Mouse (Mus musculus): ENCODE measurements around the gene Kank3. TPM values are rescaled to one million over a fixed set of nuclear protein-coding genes. Genes with fewer than 3 reads are reported as not detected.
"Not testable (repeated sequence)": the region's sequence is repeated elsewhere in the genome, so short reads cannot be mapped to it uniquely, and the experiment has no call there.

Gene Kank3
- polyA plus RNA-seq, 1 experiment = 3.9 TPM

- H3K27me3 ChIP-seq (replicated peaks) = peaks cover 3% of the 10 kb centered on the region
- no peaks in the 10 kb centered on the region for H3K9me3 ChIP-seq
- H3K4me1 ChIP-seq = peaks cover 67% of the 10 kb centered on the region
- peak overlapping the region; percentile 96 for H3K4me3 ChIP-seq (replicated peaks)
- TF ChIP-seq FLI1 (IDR thresholded peaks at IDR 0.05; ENCODE audit: low read length) = no peak
- TF ChIP-seq GATA1 (IDR thresholded peaks at IDR 0.05; ENCODE audit: borderline replicate concordance, low read length) = no peak
- peaks cover 49% of the 10 kb centered on the region for H3K36me3 ChIP-seq (replicated peaks; ENCODE audit: low read length)
Observed at GRCm38 (mm10) chr17:33817969-33818643, 7.8 kb downstream of the Kank3 start.

- Histone ChIP-seq H3K27me3 (replicated peaks) (no peaks in the 10 kb centered on the region), H3K4me3 (replicated peaks) (peak overlapping the region; percentile 31), H3K36me3 (replicated peaks; ENCODE audit: low read length) (peaks cover 63% of the 10 kb centered on the region), H3K9me3 (no peaks in the 10 kb centered on the region), H3K4me1 (peaks cover 74% of the 10 kb centered on the region)
- TF ChIP-seq GATA1 (IDR thresholded peaks at IDR 0.05; ENCODE audit: borderline replicate concordance, low read length) (no peak), FLI1 (IDR thresholded peaks at IDR 0.05; ENCODE audit: low read length) (no peak)
Observed at GRCm38 (mm10) chr17:33822436-33822959, 12.2 kb downstream of the Kank3 start.

- Histone ChIP-seq H3K4me1 (peaks cover 74% of the 10 kb centered on the region), H3K36me3 (replicated peaks; ENCODE audit: low read length) (peaks cover 69% of the 10 kb centered on the region), H3K4me3 (replicated peaks) (peak overlapping the region; percentile 95)
- not testable (repeated sequence) for H3K9me3 ChIP-seq; H3K27me3 ChIP-seq (replicated peaks)
Observed at GRCm38 (mm10) chr17:33823171-33823570, 12.9 kb downstream of the Kank3 start.

DNA sequence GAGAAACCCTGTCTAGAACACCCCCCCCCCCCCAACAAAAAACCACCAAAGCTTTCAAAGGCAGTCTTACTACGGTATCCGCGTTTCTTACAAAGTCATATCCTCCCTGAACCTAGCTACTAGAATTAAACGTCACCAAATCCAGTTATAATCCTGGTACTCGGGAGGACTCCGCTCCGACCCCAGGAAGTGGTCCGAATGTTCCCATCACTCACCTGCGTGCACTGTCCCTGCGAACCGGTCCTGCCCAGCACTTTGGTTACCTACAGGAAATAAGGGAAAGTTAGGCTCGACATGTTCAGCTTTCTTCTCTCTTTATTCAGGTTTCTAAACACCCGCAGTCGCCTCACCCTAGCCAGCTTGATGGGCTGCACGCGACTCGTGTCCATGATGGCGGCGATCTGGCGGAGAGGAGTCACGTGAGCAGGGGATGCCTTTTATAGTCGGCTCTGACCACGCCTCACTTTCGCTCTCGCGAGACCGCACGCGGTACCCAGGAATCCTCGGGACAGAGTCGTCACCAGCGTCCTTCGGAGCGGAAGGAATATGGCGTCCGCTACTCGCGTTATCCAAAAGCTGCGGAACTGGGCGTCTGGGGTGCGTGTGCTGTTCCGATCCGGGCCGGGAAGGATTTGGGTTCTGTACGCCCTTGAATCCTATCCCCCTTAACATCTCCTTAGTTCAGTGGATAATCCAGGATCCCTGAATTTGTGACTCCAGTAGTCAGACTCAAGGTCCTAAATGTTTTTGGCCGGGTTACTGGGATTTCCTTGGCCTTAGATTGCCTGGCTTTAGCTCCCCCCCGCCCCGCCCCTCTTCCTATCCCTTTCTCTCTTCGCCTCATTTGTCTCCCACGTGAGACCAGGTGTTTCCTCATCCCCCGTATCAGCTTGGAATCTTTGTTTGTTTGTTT is 14.0 kb downstream of the Kank3 start, which contains the start of the genes Rps28 and Ndufa7:
Rps28 (minus strand) TSS at position 479 of the 913 bp plus-strand sequence.
Ndufa7 (plus strand) TSS at position 489 of the 913 bp plus-strand sequence.
- Histone ChIP-seq H3K4me1 (peaks cover 64% of the 10 kb centered on the region), H3K36me3 (replicated peaks; ENCODE audit: low read length) (peaks cover 68% of the 10 kb centered on the region), H3K27me3 (replicated peaks) (no peaks in the 10 kb centered on the region), H3K9me3 (no peaks in the 10 kb centered on the region), H3K4me3 (replicated peaks) (peak within 1 kb of the TSS; percentile 95)
- TF ChIP-seq FLI1 (IDR thresholded peaks at IDR 0.05; ENCODE audit: low read length) = no peak
- no peak for TF ChIP-seq GATA1 (IDR thresholded peaks at IDR 0.05; ENCODE audit: borderline replicate concordance, low read length)

- H3K4me1 ChIP-seq = peaks cover 60% of the 10 kb centered on the region
- H3K9me3 ChIP-seq; H3K27me3 ChIP-seq (replicated peaks): not testable (repeated sequence)
- H3K36me3 ChIP-seq (replicated peaks; ENCODE audit: low read length) = peaks cover 69% of the 10 kb centered on the region
- peak overlapping the region; percentile 95 for H3K4me3 ChIP-seq (replicated peaks)
Observed at GRCm38 (mm10) chr17:33824997-33825330, 14.6 kb downstream of the Kank3 start.

GRCm38 (mm10) chr17:33825462-33825861 is 15.1 kb downstream of the Kank3 start:
- TF ChIP-seq FLI1 (IDR thresholded peaks at IDR 0.05; ENCODE audit: low read length) (no peak), GATA1 (IDR thresholded peaks at IDR 0.05; ENCODE audit: borderline replicate concordance, low read length) (no peak)
- peak overlapping the region; percentile 95 for H3K4me3 ChIP-seq (replicated peaks)
- peaks cover 55% of the 10 kb centered on the region for H3K4me1 ChIP-seq
- peaks cover 69% of the 10 kb centered on the region for H3K36me3 ChIP-seq (replicated peaks; ENCODE audit: low read length)
- no peaks in the 10 kb centered on the region for H3K27me3 ChIP-seq (replicated peaks)
- no peaks in the 10 kb centered on the region for H3K9me3 ChIP-seq

GRCm38 (mm10) chr17:33826850-33827249 is 16.5 kb downstream of the Kank3 start:
- peaks cover 69% of the 10 kb centered on the region for H3K36me3 ChIP-seq (replicated peaks; ENCODE audit: low read length)

GRCm38 (mm10) chr17:33828892-33829291 is 18.6 kb downstream of the Kank3 start:
- Histone ChIP-seq H3K9me3 (no peaks in the 10 kb centered on the region), H3K4me3 (replicated peaks) (no peak overlapping the region), H3K36me3 (replicated peaks; ENCODE audit: low read length) (peaks cover 72% of the 10 kb centered on the region), H3K27me3 (replicated peaks) (no peaks in the 10 kb centered on the region), H3K4me1 (peaks cover 23% of the 10 kb centered on the region)
- TF ChIP-seq FLI1 (IDR thresholded peaks at IDR 0.05; ENCODE audit: low read length) (no peak), GATA1 (IDR thresholded peaks at IDR 0.05; ENCODE audit: borderline replicate concordance, low read length) (no peak)

More at GRCm38 (mm10) chr17:33826850-33827249, 16.5 kb downstream of the Kank3 start:
- no peak for TF ChIP-seq FLI1 (IDR thresholded peaks at IDR 0.05; ENCODE audit: low read length)
- no peak for TF ChIP-seq GATA1 (IDR thresholded peaks at IDR 0.05; ENCODE audit: borderline replicate concordance, low read length)
- H3K4me3 ChIP-seq (replicated peaks) = no peak overlapping the region
- H3K27me3 ChIP-seq (replicated peaks) = no peaks in the 10 kb centered on the region
- peaks cover 42% of the 10 kb centered on the region for H3K4me1 ChIP-seq
- no peaks in the 10 kb centered on the region for H3K9me3 ChIP-seq

DNA sequence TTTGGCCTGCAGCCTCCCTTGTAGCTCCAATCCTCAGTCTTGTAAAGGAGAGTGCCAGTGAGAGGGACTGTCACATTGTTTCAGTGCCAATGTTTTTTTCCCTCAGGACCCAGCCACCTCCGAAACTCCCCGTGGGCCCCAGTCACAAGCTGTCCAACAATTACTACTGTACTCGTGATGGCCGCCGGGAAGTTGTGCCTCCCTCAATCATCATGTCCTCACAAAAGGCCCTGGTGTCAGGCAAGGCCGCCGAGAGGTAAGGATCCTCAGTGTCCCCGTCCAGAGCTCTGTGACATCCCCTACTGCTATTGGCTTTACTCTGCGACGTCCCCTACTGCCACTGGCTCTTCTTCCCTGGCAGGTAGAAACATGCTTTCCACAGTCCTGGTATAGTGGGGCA is 19.2 kb downstream of the Kank3 start:
- no peaks in the 10 kb centered on the region for H3K9me3 ChIP-seq
- no peak overlapping the region for H3K4me3 ChIP-seq (replicated peaks)
- H3K4me1 ChIP-seq = peaks cover 23% of the 10 kb centered on the region
- no peaks in the 10 kb centered on the region for H3K27me3 ChIP-seq (replicated peaks)
- TF ChIP-seq GATA1 (IDR thresholded peaks at IDR 0.05; ENCODE audit: borderline replicate concordance, low read length) (no peak), FLI1 (IDR thresholded peaks at IDR 0.05; ENCODE audit: low read length) (no peak)
- H3K36me3 ChIP-seq (replicated peaks; ENCODE audit: low read length) = peaks cover 78% of the 10 kb centered on the region

All from megakaryocyte, embryonic 14.5 days (primary cell).